Mouse (Mus musculus) lung, embryonic 14.5 days (tissue): ENCODE results near the gene Rnls. TPM values are rescaled to one million over a fixed set of nuclear protein-coding genes. Genes with fewer than 3 reads are reported as not detected.

Source experiments
- ATAC-seq: fragments of 200-750 bp; cut with Nextera tagmentation; 2 replicates; pipeline ENCODE4 v1.8.0; 2017; ENCODE audit warnings: mild to moderate bottlenecking, moderate TSS enrichment, moderate library complexity; ENCODE audit not compliant: insufficient read depth
- DNase-seq: peaks from one replicate; pipeline ENCODE4 v3.0.0-alpha.2; 2015
- H3K27ac ChIP-seq: fragments of 300-500 bp; sonication (generic); 2 replicates; pipeline ENCODE4 v1.5.1; 2014; ENCODE audit warnings: low read depth, mild to moderate bottlenecking, moderate library complexity
- H3K27me3 ChIP-seq: fragments of 300-500 bp; sonication (generic); 2 replicates; pipeline ENCODE4 v1.6.1; 2014; ENCODE audit warnings: low read length, control low read depth; ENCODE audit not compliant: insufficient read depth
- H3K36me3 ChIP-seq: fragments of 300-500 bp; sonication (generic); 2 replicates; pipeline ENCODE4 v1.6.1; 2014; ENCODE audit warnings: control low read depth; ENCODE audit not compliant: insufficient read depth
- H3K4me1 ChIP-seq: fragments of 300-500 bp; sonication (generic); 2 replicates; pipeline ENCODE4 v1.6.1; 2014; ENCODE audit warnings: antibody characterized with exemption, control low read depth; ENCODE audit not compliant: insufficient read depth
- H3K4me2 ChIP-seq: fragments of 300-500 bp; sonication (generic); 2 replicates; pipeline ENCODE4 v1.6.1; 2014; ENCODE audit warnings: mild to moderate bottlenecking
- H3K4me3 ChIP-seq: fragments of 300-500 bp; sonication (generic); 2 replicates; pipeline ENCODE4 v1.5.1; 2014; ENCODE audit warnings: low read depth, low read length
- H3K9ac ChIP-seq: fragments of 300-500 bp; sonication (generic); 2 replicates; pipeline ENCODE4 v1.6.1; 2014
- H3K9me3 ChIP-seq: fragments of 300-500 bp; sonication (generic); 2 replicates; pipeline ENCODE4 v1.6.1; 2016; ENCODE audit warnings: low read depth, low read length, control low read depth
- CTCF ChIP-seq: IDR thresholded peaks from 2 replicates; pipeline ENCODE4 v1.5.1; 2016; ENCODE audit warnings: antibody characterized with exemption, low read depth
- WGBS: fragments of 180-500 bp; shearing (Covaris S2); extraction: QIAGEN DNeasy Blood & Tissue Kit; methylation state at CpG from one replicate; pipeline ENCODE4 v1.1.7; 2014; 5-methylcytosine and 5-hydroxymethylcytosine counted together
- polyA plus RNA-seq: library from polyadenylated mRNA; unstranded; fragments of >200 nt; fragmentation: Nextera tagmentation; extraction: Ambion mirVana; gene quantifications from 2 replicates; pipeline ENCODE4 v1.2.1, GENCODE M21; 2014

Rnls gene
- polyA plus RNA-seq, 1 experiment from 2014 or later: 6.6 TPM

DNA sequence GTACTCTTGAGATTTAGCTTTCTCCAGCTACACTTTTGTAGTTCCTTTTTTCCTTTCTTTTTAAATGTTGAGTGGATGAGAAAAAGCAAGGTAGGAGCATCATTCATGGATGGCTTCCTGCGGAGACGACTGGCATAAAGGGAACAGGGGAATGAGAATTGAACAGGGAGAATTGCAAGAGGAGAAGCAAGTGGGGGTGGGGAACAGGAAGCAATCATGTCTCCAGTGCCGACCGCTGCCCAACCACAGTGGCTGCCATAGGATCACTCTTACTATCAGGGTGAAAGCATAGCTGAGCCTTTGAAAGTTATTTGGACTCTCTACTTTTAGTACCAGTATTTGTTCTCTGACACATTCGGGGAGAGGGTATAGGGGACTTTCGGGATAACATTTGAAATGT lies 160.8 kb downstream of the Rnls start:
- DNase-seq: no peak
- WGBS: 48% methylated on average over 6 of the region's 6 CpGs
- H3K27me3 ChIP-seq: no peaks in the 10 kb centered on the region
- no peaks in the 10 kb centered on the region for H3K4me1 ChIP-seq
- no peak overlapping the region for H3K9ac ChIP-seq
- no peaks in the 10 kb centered on the region for H3K36me3 ChIP-seq
- no peak for TF ChIP-seq CTCF
- H3K9me3 ChIP-seq: no peaks in the 10 kb centered on the region
- no peak overlapping the region for H3K4me2 ChIP-seq
- no peak for ATAC-seq
- H3K4me3 ChIP-seq: no peak overlapping the region
- no peak overlapping the region for H3K27ac ChIP-seq

DNA sequence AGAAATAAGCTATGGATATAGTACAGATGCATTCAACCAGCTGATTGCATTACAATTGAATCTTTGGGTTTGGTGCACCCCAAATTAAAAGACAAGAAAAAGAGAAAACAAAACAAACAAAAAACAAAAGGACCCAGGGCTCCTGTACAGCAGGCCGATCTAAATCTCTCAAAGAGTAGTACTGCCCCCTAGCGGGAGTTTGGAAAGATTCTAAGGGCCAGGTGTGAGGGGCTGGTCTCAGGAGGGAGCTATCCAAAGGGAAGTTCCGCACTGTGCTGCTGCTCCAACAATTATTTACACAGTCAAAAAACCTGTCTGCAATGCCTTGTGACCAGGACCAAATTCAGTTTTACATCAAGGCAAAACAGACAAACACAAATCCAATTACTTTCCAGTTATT lies 165.1 kb downstream of the Rnls start:
- no peaks in the 10 kb centered on the region for H3K9me3 ChIP-seq
- H3K4me3 ChIP-seq: no peak overlapping the region
- H3K4me2 ChIP-seq: no peak overlapping the region
- peak; percentile 79 for TF ChIP-seq CTCF
- ATAC-seq (peak; percentile 68; the same call in 1 of the 2 replicates), DNase-seq (peak; percentile 94)
- WGBS: 1% methylated on average over 3 of the region's 3 CpGs
- H3K36me3 ChIP-seq: no peaks in the 10 kb centered on the region
- H3K4me1 ChIP-seq: peaks cover 9% of the 10 kb centered on the region; the same call in 1 of the 2 replicates
- H3K9ac ChIP-seq: no peak overlapping the region
- no peak overlapping the region for H3K27ac ChIP-seq
- H3K27me3 ChIP-seq: no peaks in the 10 kb centered on the region

DNA sequence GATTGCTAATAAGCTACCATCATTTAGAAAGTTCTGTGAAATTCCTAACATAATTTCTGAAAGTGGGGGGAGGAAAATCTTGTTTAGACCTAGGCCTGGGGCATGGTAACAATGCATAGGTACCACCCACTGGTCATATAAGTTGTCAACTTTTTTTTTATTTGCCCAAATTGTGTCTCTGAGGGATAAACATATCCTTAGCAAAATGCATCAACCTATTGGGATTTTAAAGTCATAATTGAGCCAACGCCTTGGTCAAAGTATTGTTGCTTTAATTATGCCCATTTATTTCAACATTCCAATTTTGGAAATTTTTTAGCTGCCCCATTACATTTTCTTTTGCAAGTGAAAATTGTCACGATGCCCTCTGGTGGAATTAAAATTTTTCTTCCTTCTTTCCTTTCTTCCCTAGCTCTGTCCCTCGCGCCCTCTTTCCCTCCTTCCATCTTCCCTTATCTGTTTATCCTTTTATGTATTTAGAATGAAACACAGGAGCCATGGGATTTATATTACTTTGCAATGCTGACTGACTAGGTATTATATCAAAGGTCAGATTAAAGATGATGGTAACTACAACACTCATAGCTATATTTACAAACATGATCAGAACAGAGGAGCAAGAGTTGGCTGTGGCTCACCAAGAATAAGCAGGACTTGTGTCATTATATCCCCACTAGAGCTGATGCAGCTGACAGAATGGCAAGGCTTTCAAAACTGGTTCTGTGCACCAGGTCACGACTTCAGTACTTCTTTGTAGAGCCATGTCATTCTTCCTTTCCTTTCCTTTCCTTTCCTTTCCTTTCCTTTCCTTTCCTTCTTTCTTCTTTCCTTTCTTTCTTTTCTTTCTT lies 166.0 kb downstream of the Rnls start:
- ATAC-seq (no peak), DNase-seq (peak; percentile 69)
- WGBS: 64% methylated on average over 5 of the region's 5 CpGs
- peak; percentile 19; the same call in 1 of the 2 replicates for TF ChIP-seq CTCF
- Histone ChIP-seq H3K9me3 (no peaks in the 10 kb centered on the region), H3K36me3 (no peaks in the 10 kb centered on the region), H3K4me3 (no peak overlapping the region), H3K27me3 (no peaks in the 10 kb centered on the region), H3K4me1 (peaks cover 9% of the 10 kb centered on the region; the same call in 1 of the 2 replicates), H3K4me2 (no peak overlapping the region), H3K9ac (no peak overlapping the region), H3K27ac (no peak overlapping the region)

DNA sequence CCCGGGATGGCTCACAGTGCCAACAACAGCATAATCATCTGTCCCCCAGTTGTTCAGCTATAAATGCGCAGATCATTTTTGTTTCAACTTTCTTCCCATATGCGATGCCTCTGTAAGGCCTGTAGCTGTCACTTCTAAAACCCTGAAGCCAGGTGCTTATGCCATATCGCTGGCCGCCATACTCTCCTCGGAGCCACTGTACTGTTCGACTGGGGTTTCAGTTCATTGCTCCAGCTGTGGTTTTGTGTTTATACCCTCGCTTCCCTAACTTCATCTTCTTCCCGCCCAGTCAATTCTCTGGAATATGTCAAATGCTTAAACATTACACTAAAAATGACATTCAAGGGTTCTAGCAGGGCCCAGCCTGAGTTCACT lies 167.1 kb downstream of the Rnls start:
- H3K4me1 ChIP-seq: peaks cover 9% of the 10 kb centered on the region; the same call in 1 of the 2 replicates
- no peak overlapping the region for H3K9ac ChIP-seq
- 82% methylated on average over 9 of the region's 9 CpGs for WGBS
- DNase-seq: no peak
- H3K36me3 ChIP-seq: no peaks in the 10 kb centered on the region
- no peak overlapping the region for H3K27ac ChIP-seq
- H3K4me2 ChIP-seq: no peak overlapping the region
- H3K9me3 ChIP-seq: no peaks in the 10 kb centered on the region
- no peak overlapping the region for H3K4me3 ChIP-seq
- H3K27me3 ChIP-seq: no peaks in the 10 kb centered on the region
- ATAC-seq: no peak
- TF ChIP-seq CTCF: no peak

DNA sequence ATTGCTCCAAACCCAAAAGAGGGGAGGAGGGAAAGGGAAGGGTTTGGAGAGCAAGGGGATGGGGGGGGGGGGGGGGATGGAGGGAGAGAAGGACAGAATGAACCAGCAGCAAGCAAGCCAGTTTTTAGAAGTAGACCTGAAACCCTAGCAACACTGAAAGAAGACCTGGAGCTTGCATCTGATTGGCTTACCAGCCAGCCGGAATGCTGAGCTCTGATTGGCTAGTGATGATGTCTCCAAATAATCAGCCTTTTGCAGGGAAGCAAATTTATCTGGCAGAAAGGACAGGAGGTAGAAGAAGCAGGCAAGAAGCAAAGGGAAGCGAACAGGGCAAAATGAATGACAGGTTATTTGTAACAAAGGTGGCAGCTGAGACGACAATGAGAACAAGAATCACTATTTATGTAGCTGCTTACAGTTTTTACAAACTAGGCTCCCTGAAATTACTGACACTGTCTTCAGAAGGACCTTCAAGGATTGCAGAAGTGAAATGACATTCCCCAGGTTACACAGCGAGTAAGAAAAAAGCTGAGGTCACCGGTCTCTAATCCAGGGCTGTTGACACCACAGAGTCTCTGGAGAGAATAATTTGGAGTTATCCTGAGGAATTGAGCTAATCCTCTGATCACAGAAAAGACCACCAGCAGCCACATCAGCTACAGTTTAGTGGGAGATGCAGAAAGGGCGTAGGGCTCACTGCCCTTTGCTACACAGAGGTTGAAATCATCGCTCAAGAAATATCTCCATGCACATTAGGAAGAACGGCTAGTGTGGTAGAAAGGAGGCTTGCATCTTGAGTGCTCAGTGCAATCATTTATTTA lies 167.7 kb downstream of the Rnls start:
- Histone ChIP-seq H3K27me3 (no peaks in the 10 kb centered on the region), H3K27ac (peak overlapping the region; percentile 32; the same call in 1 of the 2 replicates), H3K36me3 (no peaks in the 10 kb centered on the region), H3K9ac (no peak overlapping the region), H3K9me3 (no peaks in the 10 kb centered on the region), H3K4me3 (no peak overlapping the region), H3K4me1 (peaks cover 9% of the 10 kb centered on the region; the same call in 1 of the 2 replicates), H3K4me2 (0 out of 2 replicates have a peak overlapping the region, but pooled peaks have one; percentile 20)
- ATAC-seq: peak; percentile 73
- WGBS: 43% methylated on average over 8 of the region's 8 CpGs
- TF ChIP-seq CTCF: no peak
- peak; percentile 80 for DNase-seq

DNA sequence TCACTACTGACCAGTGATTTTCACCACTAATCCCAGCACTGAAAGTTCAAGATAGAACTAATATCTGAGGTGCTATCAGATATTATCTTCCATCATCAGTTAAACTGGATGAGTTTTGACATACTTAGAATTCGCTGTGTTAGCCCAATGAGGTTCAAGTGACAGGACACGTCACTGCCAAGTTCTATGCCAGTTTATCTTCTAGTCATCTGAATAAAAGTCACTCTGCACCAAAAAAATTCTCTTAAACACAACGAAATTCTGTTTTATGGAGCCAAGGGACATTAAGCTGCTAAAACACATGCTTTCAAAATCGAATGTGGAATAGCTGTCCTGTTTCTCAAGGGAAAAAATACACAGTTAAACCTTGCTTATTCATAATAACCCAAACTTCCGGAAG lies 168.3 kb downstream of the Rnls start:
- WGBS: 40% methylated on average over 5 of the region's 5 CpGs
- H3K4me2 ChIP-seq: 0 out of 2 replicates have a peak overlapping the region, but pooled peaks have one; percentile 20
- H3K36me3 ChIP-seq: no peaks in the 10 kb centered on the region

More for the DNA sequence above, 168.3 kb downstream of the Rnls start:
- peak overlapping the region; percentile 32; the same call in 1 of the 2 replicates for H3K27ac ChIP-seq
- ATAC-seq (no peak), DNase-seq (no peak)
- no peak overlapping the region for H3K4me3 ChIP-seq
- no peaks in the 10 kb centered on the region for H3K9me3 ChIP-seq
- no peak for TF ChIP-seq CTCF
- no peak overlapping the region for H3K9ac ChIP-seq
- no peaks in the 10 kb centered on the region for H3K27me3 ChIP-seq
- peaks cover 9% of the 10 kb centered on the region; the same call in 1 of the 2 replicates for H3K4me1 ChIP-seq
